Mouse (Mus musculus): ENCODE results near the gene Ralgds.

DNA sequence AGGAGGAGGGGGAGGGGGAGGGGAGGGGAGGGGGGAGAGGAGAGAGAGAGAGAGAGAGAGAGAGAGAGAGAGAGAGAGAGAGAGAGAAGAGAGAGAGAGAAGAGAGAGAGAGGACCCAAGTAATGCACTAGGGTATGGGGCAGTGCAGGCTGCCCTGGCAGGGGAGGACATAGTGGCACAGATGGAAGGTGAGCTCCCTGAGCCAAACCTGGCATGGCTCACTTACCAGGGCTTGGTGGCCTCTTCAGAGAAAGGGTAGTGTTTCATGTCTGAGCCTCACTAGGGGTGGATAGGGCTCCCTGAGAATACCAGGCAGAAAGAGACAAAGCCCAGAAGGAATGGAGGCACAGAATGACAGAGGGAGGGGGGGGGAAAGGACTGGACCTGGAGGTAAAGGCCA, 50.9 kb downstream of the Ralgds start:
- TF ChIP-seq CTCF (IDR thresholded peaks at IDR 0.05; ENCODE audit: low read depth) (no peak), EP300 (IDR thresholded peaks at IDR 0.05; ENCODE audit: low read depth) (no peak)
